9 mouse cellular contexts compared by ENCODE assay signal in genomic region chr14:24960082-24960482, GRCm38 (mm10).
DNase-seq lines count a peak whose midpoint lies in the region; ATAC-seq and TF ChIP-seq lines count a peak whose summit lies in the region.
"Had no signal": no experiment of that assay in that cellular context is flagged by ENCODE, and none has a peak within 500 bp of the region (broad histone marks: within the 10 kb centered on the region; RNA-seq: fewer than 3 reads in every experiment).

No protein-coding gene starts in this region.

- no peak for DNase-seq in hindbrain, embryonic 11.5 days (ENCODE audit: low spot score)
- DNase-seq in cerebellum, adult 9-11 months: peak; percentile 96
- peak; percentile 67 for DNase-seq in gastrocnemius, postnatal 10 days
- DNase-seq in layer of hippocampus, adult 18-20 months (ENCODE audit: low spot score in 2 of 2): peak; percentile 24 to 57
- DNase-seq in midbrain, postnatal 0 days (ENCODE audit: low spot score): peak; percentile 89
- no peak for DNase-seq in kidney, adult 2 months

- TF ChIP-seq CTCF in midbrain, postnatal 0 days (IDR thresholded peaks at IDR 0.05): no peak
- no peak for TF ChIP-seq CTCF in kidney, adult 2 months (conservative IDR thresholded peaks at IDR 0.05; ENCODE audit: insufficient read depth, insufficient read length, low read depth, low read length)

- H3K27me3 ChIP-seq in hindbrain, embryonic 13.5 days: no peaks in the 10 kb centered on the region
- no peaks in the 10 kb centered on the region for H3K27me3 ChIP-seq in hindbrain, embryonic 11.5 days (ENCODE audit: control insufficient read depth, insufficient read depth, low read length)
- H3K27me3 ChIP-seq in midbrain, postnatal 0 days (ENCODE audit: insufficient read depth, low read length): no peaks in the 10 kb centered on the region
- H3K27me3 ChIP-seq in intestine, embryonic 15.5 days (replicated peaks): no peaks in the 10 kb centered on the region
- H3K27me3 ChIP-seq in kidney, adult 2 months (replicated peaks; ENCODE audit: control insufficient read depth, insufficient read depth, low read length): no peaks in the 10 kb centered on the region

- H3K4me3 ChIP-seq in hindbrain, embryonic 13.5 days: no peak overlapping the region
- H3K4me3 ChIP-seq in hindbrain, embryonic 11.5 days (ENCODE audit: low read depth, low read length): no peak overlapping the region
- H3K4me3 ChIP-seq in midbrain, postnatal 0 days (ENCODE audit: low read depth, low read length): no peak overlapping the region
- H3K4me3 ChIP-seq in intestine, embryonic 15.5 days (replicated peaks): no peak overlapping the region
- H3K4me3 ChIP-seq in kidney, adult 2 months (ENCODE audit: insufficient read depth, low read depth, low read length): no peak overlapping the region

- no peaks in the 10 kb centered on the region for H3K9me3 ChIP-seq in hindbrain, embryonic 13.5 days
- no peaks in the 10 kb centered on the region for H3K9me3 ChIP-seq in hindbrain, embryonic 11.5 days (ENCODE audit: control insufficient read depth, low read length)
- no peaks in the 10 kb centered on the region for H3K9me3 ChIP-seq in midbrain, postnatal 0 days (ENCODE audit: low read length)
- H3K9me3 ChIP-seq in intestine, embryonic 15.5 days: no peaks in the 10 kb centered on the region

- no peak overlapping the region for H3K9ac ChIP-seq in hindbrain, embryonic 13.5 days
- no peak overlapping the region for H3K9ac ChIP-seq in hindbrain, embryonic 11.5 days (ENCODE audit: low read depth, low read length)
- no peak overlapping the region for H3K9ac ChIP-seq in midbrain, postnatal 0 days (replicated peaks; ENCODE audit: low read length, poor library complexity, severe bottlenecking)
- H3K9ac ChIP-seq in intestine, embryonic 15.5 days: no peak overlapping the region
- H3K9ac ChIP-seq: liver, embryonic 14.5 days had no signal

- H3K36me3 ChIP-seq in hindbrain, embryonic 13.5 days: no peaks in the 10 kb centered on the region
- H3K36me3 ChIP-seq in hindbrain, embryonic 11.5 days (ENCODE audit: control insufficient read depth, insufficient read depth, low read length): no peaks in the 10 kb centered on the region
- no peaks in the 10 kb centered on the region for H3K36me3 ChIP-seq in midbrain, postnatal 0 days (ENCODE audit: insufficient read depth, low read length)
- H3K36me3 ChIP-seq in intestine, embryonic 15.5 days: no peaks in the 10 kb centered on the region
- H3K36me3 ChIP-seq in kidney, adult 2 months (ENCODE audit: control insufficient read depth, insufficient read depth, low read length): no peaks in the 10 kb centered on the region

- H3K4me2 ChIP-seq in hindbrain, embryonic 13.5 days: no peak overlapping the region
- no peak overlapping the region for H3K4me2 ChIP-seq in hindbrain, embryonic 11.5 days (replicated peaks; ENCODE audit: low read depth, low read length)
- no peak overlapping the region for H3K4me2 ChIP-seq in midbrain, postnatal 0 days (ENCODE audit: low read depth, low read length, poor library complexity, severe bottlenecking)
- no peak overlapping the region for H3K4me2 ChIP-seq in intestine, embryonic 15.5 days (replicated peaks)

- ATAC-seq in hindbrain, embryonic 13.5 days (ENCODE audit: low FRiP score): peak; percentile 52; the same call in 1 of the 2 replicates
- ATAC-seq in hindbrain, embryonic 11.5 days (ENCODE audit: low FRiP score): no peak
- peak; percentile 79 for ATAC-seq in midbrain, postnatal 0 days (ENCODE audit: low FRiP score)
- no peak for ATAC-seq in intestine, embryonic 15.5 days

- no peak for TF ChIP-seq POLR2A in kidney, adult 2 months (IDR thresholded peaks at IDR 0.05; ENCODE audit: low read depth, low read length)

- WGBS in hindbrain, embryonic 13.5 days: 38% methylated on average over 5 of the region's 5 CpGs
- 31% methylated on average over 5 of the region's 5 CpGs for WGBS in hindbrain, embryonic 11.5 days
- 39% methylated on average over 5 of the region's 5 CpGs for WGBS in midbrain, postnatal 0 days
- 54% methylated on average over 5 of the region's 5 CpGs for WGBS in intestine, embryonic 15.5 days
- WGBS in kidney, adult 2 months: 72% methylated on average over 5 of the region's 5 CpGs

- H3K27ac ChIP-seq in hindbrain, embryonic 13.5 days: no peak overlapping the region
- H3K27ac ChIP-seq in hindbrain, embryonic 11.5 days (ENCODE audit: low read depth, low read length): no peak overlapping the region
- H3K27ac ChIP-seq in midbrain, postnatal 0 days (ENCODE audit: low read depth, low read length): peak overlapping the region; percentile 47; the same call in 1 of the 2 replicates
- no peak overlapping the region for H3K27ac ChIP-seq in intestine, embryonic 15.5 days
- H3K27ac ChIP-seq in kidney, adult 2 months (ENCODE audit: insufficient read depth, low read depth, low read length): no peak overlapping the region
- H3K27ac ChIP-seq: liver, embryonic 14.5 days had no signal

- H3K4me1 ChIP-seq in hindbrain, embryonic 13.5 days (replicated peaks): peaks cover 15% of the 10 kb centered on the region
- no peaks in the 10 kb centered on the region for H3K4me1 ChIP-seq in hindbrain, embryonic 11.5 days (replicated peaks; ENCODE audit: control insufficient read depth, insufficient read depth, low read length)
- H3K4me1 ChIP-seq in midbrain, postnatal 0 days (ENCODE audit: insufficient read depth, low read length): peaks cover 7% of the 10 kb centered on the region; the same call in 1 of the 2 replicates
- H3K4me1 ChIP-seq in intestine, embryonic 15.5 days (replicated peaks): no peaks in the 10 kb centered on the region
- no peaks in the 10 kb centered on the region for H3K4me1 ChIP-seq in kidney, adult 2 months (ENCODE audit: control insufficient read depth, insufficient read depth, low read length)

Comparison
In these comparisons a context has a peak if more than half of its experiments do, and no peak if none do; other contexts are left out.
1. ATAC-seq: peak in hindbrain, embryonic 13.5 days (single experiment) and midbrain, postnatal 0 days (single experiment); none in hindbrain, embryonic 11.5 days (single experiment) and intestine, embryonic 15.5 days (single experiment).
2. DNase-seq: peak in cerebellum, adult 9-11 months (single experiment), gastrocnemius, postnatal 10 days (single experiment), layer of hippocampus, adult 18-20 months (2 of 2) and midbrain, postnatal 0 days (single experiment); none in hindbrain, embryonic 11.5 days (single experiment) and kidney, adult 2 months (single experiment).